Mouse (Mus musculus) right cerebral cortex, postnatal 10 days (tissue): ENCODE data around the gene Eid3.

ENCODE experiments used
- DNase-seq, 2 experiments: peaks; one replicate each; pipeline ENCODE4 v3.0.0; 2021; ENCODE audit warnings: low spot score in 2 of 2

Gene Eid3

GRCm38 (mm10) chr10:82910198-82910597, 43.8 kb downstream of the Eid3 start:
- DNase-seq, result no peak

- no peak for DNase-seq
These were observed 46.8 kb downstream of the Eid3 start for GRCm38 (mm10) chr10:82913238-82913637.

- DNase-seq, result no peak
These were observed 47.3 kb downstream of the Eid3 start for GRCm38 (mm10) chr10:82913772-82914171.
